Mouse (Mus musculus) urinary bladder, postnatal 25 days (tissue): ENCODE measurements around the gene Zmym6.

ENCODE experiments used
- DNase-seq: peaks from one replicate; pipeline ENCODE4 v3.0.0; 2022; ENCODE audit warnings: low spot score

The Zmym6 gene

GRCm38 (mm10) chr4:127124331-127124730 is 47.1 kb downstream of the Zmym6 start:
- DNase-seq, result no peak

DNA sequence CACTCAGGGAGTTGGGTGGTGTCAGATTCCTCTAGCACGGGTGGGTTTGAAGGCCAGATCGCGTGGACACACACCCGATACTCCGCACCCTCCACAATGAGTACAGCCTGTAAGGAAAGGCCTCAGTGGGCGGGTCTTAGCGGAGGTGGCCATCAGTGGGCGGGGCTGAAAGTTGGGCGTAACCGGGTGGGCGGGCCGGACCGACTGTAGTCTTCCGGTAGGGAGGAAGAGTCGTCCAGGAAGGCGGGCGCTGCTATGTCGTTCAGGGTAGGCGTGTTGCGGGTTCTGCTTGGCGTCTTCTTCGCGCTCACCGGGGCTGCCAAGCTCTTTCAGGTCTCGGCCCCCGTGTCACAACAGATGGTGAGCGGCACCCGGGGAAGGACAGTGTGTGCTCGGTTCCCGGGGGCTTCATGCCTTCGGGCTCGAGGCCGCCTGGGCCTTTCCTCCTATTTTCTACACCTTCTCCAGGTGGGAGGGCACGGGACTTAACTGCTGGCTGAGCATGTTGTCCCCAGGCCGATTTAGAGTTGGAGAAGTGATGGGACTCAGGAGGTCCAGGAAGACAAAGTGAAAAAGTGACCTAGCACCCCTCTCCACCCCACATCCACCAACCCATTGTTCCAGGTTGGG is 48.8 kb downstream of the Zmym6 start:
- DNase-seq, result peak; percentile 86

GRCm38 (mm10) chr4:127134687-127135086 is 57.5 kb downstream of the Zmym6 start:
- DNase-seq, result no peak

DNA sequence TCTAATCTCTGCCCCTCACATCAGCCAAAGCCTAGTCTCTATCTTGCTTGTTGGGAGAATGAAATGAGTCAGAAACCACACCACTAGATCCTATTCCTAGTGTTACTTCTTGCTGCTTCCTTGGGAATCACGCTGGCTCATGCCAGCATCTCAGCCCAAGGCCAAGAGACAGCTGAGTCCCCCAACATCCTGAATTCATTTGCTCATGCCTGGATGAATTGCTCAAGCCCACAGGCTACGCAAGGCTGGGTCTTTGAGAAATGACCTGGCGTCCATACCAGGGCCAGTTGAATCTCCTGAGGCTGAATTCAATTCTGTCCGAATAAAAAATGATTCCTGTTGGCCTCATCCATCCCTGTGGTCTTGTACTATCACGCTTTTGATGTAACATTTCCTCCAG is 60.4 kb downstream of the Zmym6 start:
- no peak for DNase-seq

DNA sequence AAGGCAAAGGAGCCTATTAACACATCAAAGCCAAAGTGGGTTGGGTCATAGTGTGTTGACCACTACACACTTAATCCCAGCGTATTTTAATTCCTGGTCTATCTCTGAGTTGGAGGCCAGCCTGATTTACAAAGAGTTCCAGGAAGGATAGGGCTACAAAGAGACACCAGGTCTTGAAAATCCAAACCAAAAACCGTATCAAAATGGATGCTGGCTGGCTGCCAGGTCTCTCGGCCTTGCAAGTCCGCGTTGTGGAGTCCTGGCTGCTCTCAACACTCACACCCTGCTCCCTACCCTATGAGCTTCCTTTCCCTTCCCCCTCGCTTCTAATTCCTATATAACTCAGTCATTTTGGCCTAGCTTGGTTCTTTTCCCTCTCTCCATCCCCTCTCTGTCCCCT is 61.3 kb downstream of the Zmym6 start:
- DNase-seq, result no peak

DNA sequence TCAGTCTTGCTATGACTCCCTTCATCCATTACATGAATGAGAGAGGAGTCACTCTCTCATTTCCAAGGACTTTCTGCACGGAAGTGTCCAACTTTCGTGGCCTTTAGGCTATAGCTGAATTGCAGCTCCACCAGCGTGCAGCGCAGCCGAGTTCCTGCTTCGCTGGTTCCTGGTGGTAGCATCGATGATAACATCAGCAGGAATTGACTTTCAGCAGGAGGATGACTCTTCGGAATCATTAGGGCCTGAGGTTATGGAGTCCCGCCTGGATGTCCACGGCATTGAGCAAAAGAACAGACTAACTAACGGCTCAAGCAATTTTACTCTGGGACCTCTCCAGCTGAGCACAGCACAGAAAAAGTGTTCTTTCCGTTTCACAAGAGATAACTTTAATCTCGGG is 72.8 kb downstream of the Zmym6 start:
- no peak for DNase-seq

- DNase-seq, result no peak
Measured at GRCm38 (mm10) chr4:127153345-127153744, 76.2 kb downstream of the Zmym6 start.

DNA sequence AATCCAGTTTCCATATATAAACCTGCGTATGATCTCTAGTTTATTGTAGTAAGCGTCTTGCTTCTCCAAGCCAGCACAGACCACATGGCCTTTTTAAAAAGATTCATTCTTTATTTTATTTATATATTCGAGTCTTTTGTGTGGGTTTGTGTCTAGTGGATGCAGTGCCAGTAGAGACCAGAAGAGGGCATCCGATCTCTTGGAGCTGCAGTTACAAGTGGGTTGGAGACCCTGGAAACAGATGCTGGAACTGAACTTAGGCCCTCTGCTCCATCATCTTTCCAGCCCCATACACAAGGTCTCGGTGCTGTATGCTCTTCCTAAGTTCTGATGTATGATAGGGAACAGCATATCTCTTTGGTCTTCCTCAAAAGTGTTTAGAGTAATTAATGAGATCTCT is 78.6 kb downstream of the Zmym6 start:
- DNase-seq, result no peak

- no peak for DNase-seq
Measured at GRCm38 (mm10) chr4:127157746-127158145, 80.6 kb downstream of the Zmym6 start.

GRCm38 (mm10) chr4:127163926-127164325 is 86.7 kb downstream of the Zmym6 start:
- DNase-seq, result no peak

- DNase-seq, result no peak
Measured at GRCm38 (mm10) chr4:127167096-127167495, 89.9 kb downstream of the Zmym6 start.

DNA sequence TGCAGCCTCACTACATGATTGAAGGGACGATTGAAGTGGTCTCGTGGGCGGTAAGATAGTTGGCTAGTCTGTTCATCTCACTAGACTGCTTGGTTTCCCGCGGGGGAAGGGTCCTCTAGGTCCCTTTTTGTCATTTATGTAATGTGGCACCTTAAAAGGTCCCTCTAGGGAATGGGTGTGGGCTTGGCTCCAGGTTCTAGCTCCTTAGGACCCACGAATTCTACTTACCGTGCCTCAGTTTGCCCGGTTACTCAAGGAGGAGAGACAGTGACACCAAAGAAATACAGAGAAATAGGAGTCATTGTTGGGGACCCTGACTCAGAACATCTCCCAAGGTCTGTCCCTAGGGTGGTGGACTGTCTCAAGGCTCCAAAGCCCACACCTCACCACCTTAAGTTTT is 90.5 kb downstream of the Zmym6 start:
- no peak for DNase-seq

DNA sequence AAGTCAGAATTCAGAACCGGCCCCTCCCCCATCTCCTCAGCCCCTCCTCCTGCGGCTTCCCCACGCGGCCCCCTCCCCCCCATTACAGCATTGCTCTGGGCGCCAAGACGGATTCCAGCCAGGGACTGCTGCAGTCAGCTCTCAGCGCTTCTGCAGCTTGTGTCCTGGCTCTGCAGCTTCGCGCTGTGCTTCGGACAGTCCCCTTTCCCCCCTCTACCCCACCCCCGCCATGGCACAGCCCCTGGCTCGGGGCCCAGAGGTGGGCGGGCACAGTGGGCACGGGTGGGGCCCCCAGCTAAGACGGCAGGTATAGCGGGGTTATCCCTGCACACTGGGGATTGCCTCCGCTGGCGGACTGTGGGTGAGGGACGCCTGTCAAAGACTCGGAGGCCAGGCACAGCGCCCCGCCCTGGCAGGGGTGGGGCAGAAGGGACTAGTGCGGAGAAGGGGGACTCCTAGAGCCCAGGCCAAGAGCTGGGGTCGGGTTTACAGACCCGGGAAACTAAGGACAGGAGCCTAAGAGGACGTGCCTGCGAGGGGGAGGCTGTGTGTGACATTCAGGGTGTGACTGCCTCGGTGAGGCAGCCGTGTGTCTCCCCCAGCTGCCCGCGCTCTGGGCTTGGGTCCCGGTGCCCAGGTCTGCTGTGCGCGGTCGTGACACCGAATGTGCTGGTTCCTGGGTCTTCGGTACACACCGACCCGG is 91.2 kb downstream of the Zmym6 start:
- peak; percentile 8 for DNase-seq

- DNase-seq, result peak; percentile 4
Measured at GRCm38 (mm10) chr4:127168914-127169345, 91.7 kb downstream of the Zmym6 start, which contains the start of gene Dlgap3. Dlgap3 (plus strand) TSS chr4:127169204.

- DNase-seq, result no peak
Measured at GRCm38 (mm10) chr4:127169346-127170221, 92.4 kb downstream of the Zmym6 start.

DNA sequence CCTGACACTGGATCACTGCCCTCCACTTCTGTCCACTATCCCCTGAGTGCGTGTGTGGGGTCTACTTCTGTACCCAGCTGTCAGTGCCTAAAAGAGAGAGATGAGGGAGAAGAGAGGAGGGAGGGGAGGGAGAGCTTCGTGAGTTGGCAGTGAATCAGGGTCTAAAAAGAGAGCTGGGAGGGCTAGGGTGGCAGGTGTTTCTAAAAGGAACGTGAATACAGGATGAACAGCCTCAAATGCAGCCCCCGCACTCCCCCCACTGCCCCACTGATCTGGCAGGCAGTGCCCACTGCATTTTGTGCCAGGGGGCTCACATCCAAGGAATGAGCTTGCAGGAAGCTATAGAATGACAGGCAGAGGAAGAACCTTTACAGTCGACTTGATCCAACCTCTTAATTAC is 93.7 kb downstream of the Zmym6 start:
- DNase-seq, result no peak

DNA sequence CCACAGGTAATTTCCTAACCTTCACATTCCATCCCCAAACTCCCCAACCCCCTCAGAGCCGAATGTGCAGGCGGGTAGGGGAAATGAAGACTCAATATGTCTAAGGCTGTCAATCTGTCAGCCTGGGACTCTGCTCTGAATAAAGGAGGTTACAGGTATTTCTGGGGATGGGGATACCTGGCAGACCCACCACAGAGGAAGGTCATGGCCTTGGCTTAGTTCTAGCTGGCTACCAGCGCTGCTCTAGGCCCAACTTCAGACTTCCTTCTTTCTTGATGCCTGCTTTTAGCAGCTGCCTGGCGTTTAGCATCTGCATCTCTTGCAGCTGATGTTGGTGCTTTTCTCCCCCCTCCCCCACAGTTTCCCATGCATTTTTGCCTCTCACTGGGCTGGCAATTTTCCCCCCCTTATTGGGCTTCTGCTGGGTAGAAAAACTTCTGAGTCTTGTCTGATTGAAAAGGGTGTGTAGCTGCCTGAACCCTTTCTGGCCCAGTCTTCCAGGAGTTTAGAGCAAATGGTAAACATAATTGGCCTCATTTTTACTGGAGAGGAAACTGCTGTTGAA is 94.2 kb downstream of the Zmym6 start:
- no peak for DNase-seq

DNA sequence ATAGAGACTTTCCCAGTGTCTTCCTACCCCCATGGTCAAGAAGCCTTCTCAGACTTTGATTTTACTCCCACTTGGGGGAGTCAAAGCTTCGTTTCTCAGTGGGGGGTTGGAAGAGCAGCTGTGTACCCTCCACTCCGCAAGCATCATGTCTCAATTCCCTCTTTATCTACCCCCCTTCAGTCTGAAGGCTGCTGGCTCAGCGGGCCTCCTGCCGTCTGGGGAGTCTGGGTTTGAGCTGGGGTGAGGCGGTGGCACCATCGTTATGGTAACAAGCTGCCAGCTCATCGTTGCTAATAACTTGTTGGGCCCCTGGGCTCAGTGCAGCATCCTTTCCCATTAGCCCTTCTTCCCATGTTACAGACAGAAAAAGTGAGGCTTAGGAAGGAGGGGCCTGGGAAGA is 94.9 kb downstream of the Zmym6 start:
- DNase-seq, result no peak

- DNase-seq, result no peak
Measured at GRCm38 (mm10) chr4:127172614-127173013, 95.4 kb downstream of the Zmym6 start.

DNA sequence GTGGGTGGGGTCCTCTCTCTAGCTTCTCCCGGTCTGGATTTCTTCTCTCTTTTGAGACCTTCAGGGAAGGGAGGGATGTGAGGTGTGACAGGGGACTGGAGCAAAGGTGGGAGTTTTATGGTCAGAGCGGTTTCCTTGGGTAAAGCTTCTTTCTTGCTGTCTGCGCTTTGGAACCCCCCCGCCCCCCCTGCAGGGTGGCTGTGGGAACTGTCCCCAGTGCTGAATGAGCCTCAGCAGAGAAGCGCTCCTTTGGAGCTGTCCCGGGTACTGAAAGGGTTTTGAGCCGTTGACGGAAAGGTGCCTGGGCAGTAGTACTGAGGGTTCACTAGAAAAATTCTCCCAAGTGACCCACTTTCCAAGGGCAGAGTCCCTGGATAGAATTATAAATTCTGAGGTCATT is 96.3 kb downstream of the Zmym6 start:
- DNase-seq, result peak; percentile 57
